In genomic region chr5:35278019-35278418, GRCm38 (mm10) we compare ENCODE assay signal across 7 mouse cellular contexts. TPM values are rescaled to one million over a fixed set of nuclear protein-coding genes. Genes with fewer than 3 reads are reported as not detected.
A peak's percentile ranks its signal among the peaks of the same experiment; 100 is the strongest.
DNase-seq lines count a peak whose midpoint lies in the region; ATAC-seq and TF ChIP-seq lines count a peak whose summit lies in the region.

Gene Adra2c, plus strand, starts transcription at chr5:35278319.

- WGBS in forebrain, embryonic 10.5 days: 35% methylated on average over 3 of the region's 3 CpGs
- WGBS in intestine, embryonic 15.5 days: 47% methylated on average over 3 of the region's 3 CpGs
- WGBS in midbrain, postnatal 0 days: 46% methylated on average over 3 of the region's 3 CpGs

- H3K4me2 ChIP-seq in intestine, embryonic 15.5 days (replicated peaks): peak within 1 kb of the TSS; percentile 87
- peak within 1 kb of the TSS; percentile 96 for H3K4me2 ChIP-seq in midbrain, postnatal 0 days (ENCODE audit: low read depth, low read length, poor library complexity, severe bottlenecking)

- no peaks in the 10 kb centered on the region for H3K9me3 ChIP-seq in forebrain, embryonic 10.5 days
- H3K9me3 ChIP-seq in intestine, embryonic 15.5 days: no peaks in the 10 kb centered on the region
- no peaks in the 10 kb centered on the region for H3K9me3 ChIP-seq in midbrain, postnatal 0 days (ENCODE audit: low read length)

- no peak within 1 kb of the TSS for H3K27ac ChIP-seq in forebrain, embryonic 10.5 days
- no peak within 1 kb of the TSS for H3K27ac ChIP-seq in intestine, embryonic 15.5 days
- no peak within 1 kb of the TSS for H3K27ac ChIP-seq in midbrain, postnatal 0 days (ENCODE audit: low read depth, low read length)

- H3K27me3 ChIP-seq in forebrain, embryonic 10.5 days (ENCODE audit: poor library complexity, severe bottlenecking): peaks cover 85% of the 10 kb centered on the region
- peaks cover 70% of the 10 kb centered on the region for H3K27me3 ChIP-seq in intestine, embryonic 15.5 days (replicated peaks)
- peaks cover 61% of the 10 kb centered on the region for H3K27me3 ChIP-seq in midbrain, postnatal 0 days (ENCODE audit: insufficient read depth, low read length)

- H3K4me1 ChIP-seq in forebrain, embryonic 10.5 days: peaks cover 33% of the 10 kb centered on the region
- H3K4me1 ChIP-seq in intestine, embryonic 15.5 days (replicated peaks): peaks cover 21% of the 10 kb centered on the region; the same call in 1 of the 2 replicates
- H3K4me1 ChIP-seq in midbrain, postnatal 0 days (ENCODE audit: insufficient read depth, low read length): no peaks in the 10 kb centered on the region

- DNase-seq in layer of hippocampus, adult 8-10 months (ENCODE audit: low spot score in 2 of 2): no peak
- DNase-seq in layer of hippocampus, adult 11-12 months (ENCODE audit: low spot score): no peak
- DNase-seq in forebrain, embryonic 10.5 days (ENCODE audit: extremely low spot score, low spot score): no peak
- no peak for DNase-seq in midbrain, postnatal 0 days (ENCODE audit: low spot score)
- no peak for DNase-seq in retina, embryonic 14.5 days (ENCODE audit: low spot score)

- TF ChIP-seq CTCF in midbrain, postnatal 0 days (IDR thresholded peaks at IDR 0.05): no peak

- H3K9ac ChIP-seq in intestine, embryonic 15.5 days: no peak within 1 kb of the TSS
- peak within 1 kb of the TSS; percentile 42 for H3K9ac ChIP-seq in midbrain, postnatal 0 days (replicated peaks; ENCODE audit: low read length, poor library complexity, severe bottlenecking)

- peak within 1 kb of the TSS; percentile 61 for H3K4me3 ChIP-seq in forebrain, embryonic 10.5 days
- H3K4me3 ChIP-seq in intestine, embryonic 15.5 days (replicated peaks): peak within 1 kb of the TSS; percentile 42
- peak within 1 kb of the TSS; percentile 61 for H3K4me3 ChIP-seq in midbrain, postnatal 0 days (ENCODE audit: low read depth, low read length)

- H3K36me3 ChIP-seq in forebrain, embryonic 10.5 days (replicated peaks): no peaks in the 10 kb centered on the region
- no peaks in the 10 kb centered on the region for H3K36me3 ChIP-seq in intestine, embryonic 15.5 days
- H3K36me3 ChIP-seq in midbrain, postnatal 0 days (ENCODE audit: insufficient read depth, low read length): no peaks in the 10 kb centered on the region

- ATAC-seq in intestine, embryonic 15.5 days: no peak
- no peak for ATAC-seq in midbrain, postnatal 0 days (ENCODE audit: low FRiP score)
- ATAC-seq in inflammation-experienced regulatory T-cells, adult 6 months: no peak

RNA-seq across cellular contexts. Expression of gene Adra2c, which starts in this region (rescaled TPM):
- total RNA-seq in layer of hippocampus, adult 8-10 months (2022): 10 to 100 TPM; 19.5 to 27.9 (median 21.8) TPM
- not detected in 2 replicates for polyA plus RNA-seq in forebrain, embryonic 10.5 days (2016; fragmentation: Nextera tagmentation; extraction: Ambion mirVana)
- 0.05 and 0.08 TPM in 2 replicates for polyA plus RNA-seq in intestine, embryonic 15.5 days (2015; fragmentation: Nextera tagmentation; extraction: Ambion mirVana)
- 7.4 and 10.5 TPM in 2 replicates for total RNA-seq in midbrain, postnatal 0 days (2014; rRNA removed)
- polyA plus RNA-seq in midbrain, postnatal 0 days (2015; fragmentation: Nextera tagmentation; extraction: Ambion mirVana): 0.79 and 0.96 TPM in 2 replicates
- not detected for polyA plus RNA-seq in inflammation-experienced regulatory T-cells, adult 6 months (2017; shearing (Covaris generic))
